Comparison of ENCODE assay signal across 8 mouse cellular contexts in genomic region chr2:72674229-72674628, GRCm38 (mm10).
DNase-seq lines count a peak whose midpoint lies in the region; ATAC-seq and TF ChIP-seq lines count a peak whose summit lies in the region.

No protein-coding gene starts in this region.

- H3K4me2 ChIP-seq in lung, embryonic 14.5 days: 0 out of 2 replicates have a peak overlapping the region, but pooled peaks have one; percentile 4

- no peaks in the 10 kb centered on the region for H3K36me3 ChIP-seq in heart, embryonic 10.5 days
- H3K36me3 ChIP-seq in lung, embryonic 14.5 days (ENCODE audit: insufficient read depth): no peaks in the 10 kb centered on the region

- no peak overlapping the region for H3K27ac ChIP-seq in heart, embryonic 10.5 days
- no peak overlapping the region for H3K27ac ChIP-seq in lung, embryonic 14.5 days (ENCODE audit: low read depth)

- TF ChIP-seq CTCF in lung, embryonic 14.5 days (IDR thresholded peaks at IDR 0.05; ENCODE audit: low read depth): no peak

- no peak overlapping the region for H3K9ac ChIP-seq in lung, embryonic 14.5 days

- 6% methylated on average over 4 of the region's 4 CpGs for WGBS in heart, embryonic 10.5 days
- 8% methylated on average over 4 of the region's 4 CpGs for WGBS in lung, embryonic 14.5 days

- H3K4me1 ChIP-seq in heart, embryonic 10.5 days: peaks cover 17% of the 10 kb centered on the region
- H3K4me1 ChIP-seq in lung, embryonic 14.5 days (ENCODE audit: insufficient read depth): 0 out of 2 replicates have a peak, but pooled peaks cover 5% of the 10 kb centered on the region

- no peak overlapping the region for H3K4me3 ChIP-seq in heart, embryonic 10.5 days
- no peak overlapping the region for H3K4me3 ChIP-seq in lung, embryonic 14.5 days (ENCODE audit: low read depth, low read length)

- H3K27me3 ChIP-seq in heart, embryonic 10.5 days (ENCODE audit: insufficient read depth, poor library complexity, severe bottlenecking): no peaks in the 10 kb centered on the region
- no peaks in the 10 kb centered on the region for H3K27me3 ChIP-seq in lung, embryonic 14.5 days (ENCODE audit: insufficient read depth, low read length)

- ATAC-seq in lung, embryonic 14.5 days (ENCODE audit: insufficient read depth): peak; percentile 97

- peak; percentile 98 for DNase-seq in heart, adult 11 months
- no peak for DNase-seq in heart, embryonic 10.5 days (ENCODE audit: low spot score)
- DNase-seq in brain, adult 2 months (ENCODE audit: low read depth, low spot score): peak; percentile 72
- DNase-seq in heart, adult 18-20 months: peak; percentile 64 to 68
- DNase-seq in lung, embryonic 14.5 days: peak; percentile 84
- DNase-seq in right cerebral cortex, postnatal 14 days: peak; percentile 25
- no peak for DNase-seq in layer of hippocampus, postnatal 14 days (ENCODE audit: low spot score in 2 of 2)
- DNase-seq in frontal cortex, adult 2 months (ENCODE audit: extremely low spot score in 1 of 2, low spot score in 1 of 2): no peak

- H3K9me3 ChIP-seq in heart, embryonic 10.5 days: no peaks in the 10 kb centered on the region
- no peaks in the 10 kb centered on the region for H3K9me3 ChIP-seq in lung, embryonic 14.5 days (ENCODE audit: low read depth, low read length)

Comparison
In these comparisons a context has a peak if more than half of its experiments do, and no peak if none do; other contexts are left out.
1. DNase-seq: peak in heart, adult 11 months (single experiment), brain, adult 2 months (single experiment), heart, adult 18-20 months (2 of 2), lung, embryonic 14.5 days (single experiment) and right cerebral cortex, postnatal 14 days (single experiment); none in heart, embryonic 10.5 days (single experiment), layer of hippocampus, postnatal 14 days (0 of 2) and frontal cortex, adult 2 months (0 of 2).